Mouse (Mus musculus) telencephalon, adult 2 months (tissue): ENCODE results near the gene Prrx1.

ENCODE experiments used
- DNase-seq: peaks from one replicate; pipeline ENCODE4 v3.0.0-alpha.2; 2011; ENCODE audit warnings: low read depth, low spot score

The Prrx1 gene

DNA sequence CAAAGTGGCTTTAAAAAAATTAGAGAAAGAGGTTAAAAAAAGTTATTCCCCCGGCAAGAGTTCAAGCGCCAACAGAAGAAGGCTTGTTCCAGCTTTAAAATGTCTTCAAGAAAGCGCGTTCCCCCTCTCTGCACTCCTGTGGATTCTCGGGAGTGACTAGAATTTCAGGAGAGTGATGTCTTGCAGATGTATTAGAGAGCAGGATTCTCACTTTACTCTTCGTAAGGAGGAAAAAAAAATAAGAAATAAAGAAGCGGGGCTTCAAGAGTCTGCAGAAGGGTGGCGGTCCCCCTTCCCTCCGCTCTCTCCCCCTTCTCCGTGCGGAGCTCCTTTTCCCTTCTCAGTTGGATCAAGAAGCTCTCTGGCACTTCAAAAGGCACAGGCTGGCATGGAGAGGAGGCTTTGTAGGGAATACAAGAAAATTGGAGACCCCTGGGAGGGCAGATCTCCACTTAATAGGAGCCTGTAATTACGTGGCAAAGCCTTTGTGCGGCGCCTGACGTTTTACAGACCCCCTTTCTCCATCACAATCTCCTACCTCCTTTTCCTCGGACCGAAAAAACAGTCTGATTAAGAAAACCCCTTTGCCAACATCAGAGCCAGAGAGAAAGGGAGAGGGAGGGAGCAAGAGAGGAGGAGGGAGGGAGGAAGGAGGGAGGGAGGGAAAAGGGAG lies at the start of gene Prrx1:
TSS of gene Prrx1 (minus strand) at position 610 of the 673 bp plus-strand sequence.
- DNase-seq: no peak

DNA sequence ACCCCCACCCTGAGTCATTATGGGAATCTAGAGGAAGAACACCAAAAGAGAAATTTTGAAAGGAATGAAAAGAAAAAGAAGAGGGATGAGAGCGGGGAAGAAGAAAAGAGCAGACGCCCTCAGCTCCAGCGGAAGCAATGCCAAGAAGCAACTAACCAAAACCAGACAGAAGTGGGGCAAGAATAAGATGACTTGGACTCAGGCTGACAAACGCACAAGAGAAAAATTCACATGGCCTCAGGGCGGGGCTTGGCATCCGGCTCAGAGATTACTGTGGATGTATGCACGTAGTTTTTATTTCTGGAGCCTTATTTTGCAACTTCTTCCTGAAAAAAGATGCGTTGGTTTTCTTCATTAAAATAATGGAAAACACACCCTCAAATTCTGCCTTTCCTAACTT lies 48.7 kb upstream of the Prrx1 start:
- no peak for DNase-seq

DNA sequence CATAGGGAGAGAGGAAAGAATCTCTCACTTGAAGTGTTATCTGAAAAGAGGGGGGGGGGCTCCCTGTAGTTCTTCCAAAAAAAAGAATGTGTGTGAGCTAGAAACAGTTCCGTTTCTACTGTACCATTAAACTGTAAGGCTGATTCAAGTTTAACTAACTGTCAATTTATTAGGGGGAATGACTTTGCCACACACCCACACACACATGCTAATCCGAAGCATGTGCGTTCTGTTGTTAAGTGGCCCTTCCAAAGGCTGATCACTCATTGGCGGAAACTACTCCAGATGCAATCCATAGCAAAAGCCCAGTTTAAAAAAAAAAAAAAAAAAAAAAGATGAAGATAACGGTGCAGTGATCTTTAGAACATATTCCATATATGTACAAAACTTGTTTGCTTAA lies 47.9 kb upstream of the Prrx1 start:
- DNase-seq: no peak

- DNase-seq: no peak
Measured at GRCm38 (mm10) chr1:163360796-163361195, 47.3 kb upstream of the Prrx1 start.

- DNase-seq: no peak
Measured at GRCm38 (mm10) chr1:163359521-163359920, 46.0 kb upstream of the Prrx1 start.

DNA sequence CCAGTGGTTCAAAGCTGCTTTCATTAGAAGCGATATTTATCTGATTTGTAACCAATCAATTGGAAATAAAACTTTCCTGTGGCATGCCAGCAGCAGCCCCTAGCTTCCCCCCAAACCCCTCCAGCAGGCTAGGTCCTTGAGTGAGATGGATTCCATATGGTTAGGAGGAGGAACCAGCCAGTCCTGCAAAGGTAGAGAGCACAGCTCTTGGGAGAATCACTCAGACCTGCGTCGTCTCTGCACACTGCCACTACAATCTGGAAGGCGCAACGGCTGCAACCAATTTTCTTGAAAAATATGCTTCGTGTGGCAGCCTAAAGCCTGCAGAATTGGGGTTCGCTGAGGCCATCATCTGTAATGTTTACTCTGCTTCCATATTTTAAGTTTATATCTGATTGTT lies 44.7 kb upstream of the Prrx1 start:
- DNase-seq: no peak

DNA sequence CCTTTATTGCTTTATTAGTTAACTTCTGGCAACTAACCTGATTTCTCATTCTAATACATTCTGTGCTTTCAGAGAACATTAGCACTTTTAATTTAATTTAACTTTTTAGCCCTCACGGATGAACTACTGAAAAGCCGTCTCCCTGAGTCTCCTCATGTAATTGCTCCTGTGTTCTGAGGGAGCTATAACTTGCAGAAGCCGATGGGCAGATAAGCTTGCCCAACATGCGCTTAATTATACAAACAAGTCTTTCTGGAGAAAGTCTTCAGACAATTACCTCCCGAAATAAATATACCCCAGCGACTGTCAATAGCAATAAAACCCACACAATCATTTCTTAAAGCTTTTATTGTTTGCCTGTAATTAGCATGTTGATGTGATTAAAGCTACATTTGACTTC lies 44.2 kb upstream of the Prrx1 start:
- no peak for DNase-seq

GRCm38 (mm10) chr1:163356167-163356566 lies 42.7 kb upstream of the Prrx1 start:
- no peak for DNase-seq

DNA sequence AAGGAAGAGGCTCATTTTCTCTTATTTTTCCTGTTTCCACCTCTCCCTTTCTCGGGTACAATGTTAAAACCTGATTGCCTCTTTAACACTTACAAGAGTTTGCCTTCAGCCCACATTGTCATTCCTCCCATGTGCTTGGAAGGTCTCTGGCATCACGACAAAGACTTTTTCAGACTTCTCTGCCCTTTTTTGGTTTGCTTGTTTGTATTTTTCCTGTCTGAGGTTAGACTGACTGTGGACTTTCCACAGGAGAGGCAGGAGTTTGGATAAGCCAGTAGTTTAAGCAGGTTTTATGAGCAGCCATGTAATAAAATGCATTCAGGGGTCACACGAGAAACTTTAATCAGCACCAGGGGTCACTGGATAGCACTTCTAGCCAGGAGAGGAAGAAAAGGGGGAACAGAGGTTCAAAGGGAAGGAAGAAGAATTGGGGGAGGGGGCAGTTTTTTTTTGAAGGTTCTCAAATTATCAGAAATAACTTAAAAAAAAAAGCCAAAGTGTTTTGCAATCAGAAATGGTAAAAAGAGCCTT lies 42.2 kb upstream of the Prrx1 start:
- no peak for DNase-seq

DNA sequence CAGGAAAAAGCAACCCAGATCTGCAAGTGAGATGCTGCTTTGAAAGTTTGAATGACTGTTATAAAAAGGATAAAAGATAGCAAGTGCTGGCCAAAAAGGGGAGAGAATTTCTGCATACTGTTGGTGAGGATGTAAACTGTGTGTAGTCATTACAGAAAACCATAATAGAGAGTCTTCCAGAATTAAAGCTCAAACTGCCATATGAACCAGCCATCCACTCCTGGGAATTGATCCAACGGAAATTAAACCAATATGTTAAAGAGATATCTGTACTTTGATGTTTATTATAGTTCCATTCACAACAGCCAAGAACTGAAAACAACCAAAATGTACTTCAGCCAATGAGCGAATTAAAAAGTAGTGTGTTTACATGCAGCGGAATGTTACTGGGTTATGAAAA lies 37.5 kb upstream of the Prrx1 start:
- DNase-seq: no peak

GRCm38 (mm10) chr1:163345541-163345940 lies 32.0 kb upstream of the Prrx1 start:
- DNase-seq: no peak

DNA sequence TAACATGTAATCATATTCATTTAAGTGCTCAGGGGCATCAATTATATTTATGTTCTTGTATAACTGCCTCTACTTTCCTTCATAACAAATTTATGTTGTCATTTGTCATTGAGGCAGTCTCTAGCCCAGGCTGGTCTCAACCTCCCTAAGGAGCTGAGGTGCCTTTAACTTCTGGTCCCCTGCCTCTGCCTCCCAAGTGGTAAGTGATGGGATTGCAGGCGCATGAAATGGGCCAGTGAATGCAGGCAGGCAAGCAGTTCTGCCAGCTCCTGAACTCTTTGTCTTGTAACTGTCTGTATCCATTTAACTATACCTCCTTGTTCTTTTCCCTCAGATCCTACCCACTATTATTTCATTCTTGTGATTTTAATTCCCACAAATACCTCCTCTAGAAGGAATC lies 31.4 kb upstream of the Prrx1 start:
- DNase-seq: no peak

- DNase-seq: no peak
Measured at GRCm38 (mm10) chr1:163339219-163339561, 25.7 kb upstream of the Prrx1 start.

GRCm38 (mm10) chr1:163338525-163339218 lies 25.2 kb upstream of the Prrx1 start:
- DNase-seq: no peak

GRCm38 (mm10) chr1:163337821-163338220 lies 24.3 kb upstream of the Prrx1 start:
- DNase-seq: no peak

- DNase-seq: no peak
Measured at GRCm38 (mm10) chr1:163327279-163327678, 13.8 kb upstream of the Prrx1 start.

- DNase-seq: no peak
Measured at GRCm38 (mm10) chr1:163319669-163320571, 6.4 kb upstream of the Prrx1 start.

GRCm38 (mm10) chr1:163316920-163317319 lies 3.4 kb upstream of the Prrx1 start:
- no peak for DNase-seq

DNA sequence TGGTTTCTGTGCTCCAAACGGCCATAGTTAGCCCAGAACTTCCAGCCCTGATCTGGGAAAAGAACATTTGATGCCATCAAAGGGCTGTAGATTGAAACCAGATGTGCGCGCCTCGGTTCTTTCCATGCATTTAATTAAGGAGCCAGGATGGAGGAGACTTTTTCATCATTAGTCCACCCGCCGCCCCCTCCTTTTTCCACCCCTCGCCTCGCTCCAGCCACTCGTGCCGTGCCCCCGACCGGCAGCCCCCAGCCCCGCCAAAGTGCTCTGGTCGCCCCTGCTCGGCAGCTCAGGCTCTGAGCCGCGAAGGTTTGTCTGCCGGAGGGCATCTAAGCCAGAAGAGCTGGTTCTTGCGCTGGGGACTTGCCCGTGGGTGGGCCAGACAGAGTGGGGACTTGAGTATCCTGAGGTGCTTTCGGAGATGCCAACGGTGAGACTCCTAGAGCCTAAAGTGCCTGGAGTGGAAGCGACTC lies 1.4 kb upstream of the Prrx1 start:
- no peak for DNase-seq

DNA sequence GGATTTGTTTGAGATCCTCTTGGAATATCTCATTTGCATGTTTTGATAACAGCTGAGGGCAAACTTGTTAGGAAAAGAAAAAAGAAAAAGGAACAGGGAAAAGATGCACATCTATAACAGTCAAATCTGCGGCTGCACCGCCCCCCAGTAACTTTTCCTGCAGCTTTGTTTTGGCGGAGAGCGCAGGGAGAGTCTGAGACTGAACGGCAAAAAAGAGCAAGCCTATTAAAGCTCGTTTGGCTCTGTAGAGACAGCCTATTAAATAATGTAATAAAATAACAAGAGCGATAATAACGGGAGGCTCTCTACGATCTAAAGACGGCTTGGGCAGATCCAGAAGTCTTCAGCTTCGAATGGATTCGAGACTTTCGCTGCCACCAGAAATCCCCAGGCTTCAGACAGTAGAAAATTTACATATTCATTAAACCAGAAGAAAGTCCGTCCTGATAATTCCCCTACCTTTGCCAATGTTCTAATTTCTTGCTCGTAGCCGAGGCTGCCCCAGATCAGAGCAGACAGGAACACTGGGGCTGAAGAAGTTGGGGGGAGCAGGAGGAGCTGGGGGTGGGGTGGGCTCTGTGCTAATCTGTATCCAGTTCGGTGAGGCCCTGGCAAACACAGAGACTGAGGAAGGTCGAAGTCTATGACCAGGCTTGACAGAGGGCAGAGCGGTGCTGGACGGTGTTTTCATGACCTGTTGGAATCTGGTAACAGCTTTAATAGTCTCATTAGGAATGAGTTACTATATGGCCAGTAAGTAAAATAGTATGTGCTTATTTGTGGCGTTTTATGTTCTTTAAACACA lies 613 bp upstream of the Prrx1 start:
- DNase-seq: no peak
